Mouse (Mus musculus) ES-E14 (cell line): Measurements from ENCODE around the gene Usp7.

Experiments
- CHD2 ChIP-seq: IDR thresholded peaks from 2 replicates; pipeline ENCODE4 v1.6.1; 2014; ENCODE audit warnings: mild to moderate bottlenecking, low read depth, low read length, inconsistent platforms
- HCFC1 ChIP-seq: IDR thresholded peaks from 2 replicates; pipeline ENCODE4 v1.6.1; 2012; ENCODE audit warnings: low read length, inconsistent platforms, borderline replicate concordance; ENCODE audit not compliant: insufficient read depth
- ZC3H11A ChIP-seq: IDR thresholded peaks from 2 replicates; pipeline ENCODE4 v1.6.1; 2012; ENCODE audit warnings: low read depth, mild to moderate bottlenecking, inconsistent platforms, low read length, borderline replicate concordance
- ZNF384 ChIP-seq: IDR thresholded peaks from 2 replicates; pipeline ENCODE4 v1.6.1; 2012; ENCODE audit warnings: low read depth, low read length, inconsistent platforms

GRCm38 (mm10) chr16:8665367-8665766 lies 126.7 kb downstream of the Usp7 start:
- TF ChIP-seq ZNF384 (no peak), CHD2 (no peak), ZC3H11A (no peak), HCFC1 (no peak)
